Mouse (Mus musculus) neutrophil, adult 5-6 weeks (primary cell): ENCODE data around the gene Mks1. TPM values are rescaled to one million over a fixed set of nuclear protein-coding genes. Genes with fewer than 3 reads are reported as not detected.

Experiments
- ATAC-seq: fragments of 151-379, 151-347 bp; 2 replicates; pipeline ENCODE4 v1.8.0; 2017; ENCODE audit warnings: mild to moderate bottlenecking, moderate TSS enrichment; ENCODE audit not compliant: insufficient number of reproducible peaks, poor library complexity, low FRiP score, severe bottlenecking; ENCODE audit errors: extremely low read depth
- total RNA-seq: library from RNA; stranded (forward); fragments of 200-1000 nt; gene quantifications from 2 replicates; pipeline ENCODE4 v1.2.3, GENCODE M21; 2017

The Mks1 gene
- 7.4 and 8.8 TPM in 2 replicates for total RNA-seq

- peak; percentile 84 for ATAC-seq
Observed at GRCm38 (mm10) chr11:87852690-87853596, at the start of gene Mks1. Mks1 (plus strand) TSS chr11:87853215.

- no peak for ATAC-seq
Observed at GRCm38 (mm10) chr11:87805448-87805847, 47.6 kb upstream of the Mks1 start.

GRCm38 (mm10) chr11:87807433-87807832, 45.6 kb upstream of the Mks1 start:
- no peak for ATAC-seq

DNA sequence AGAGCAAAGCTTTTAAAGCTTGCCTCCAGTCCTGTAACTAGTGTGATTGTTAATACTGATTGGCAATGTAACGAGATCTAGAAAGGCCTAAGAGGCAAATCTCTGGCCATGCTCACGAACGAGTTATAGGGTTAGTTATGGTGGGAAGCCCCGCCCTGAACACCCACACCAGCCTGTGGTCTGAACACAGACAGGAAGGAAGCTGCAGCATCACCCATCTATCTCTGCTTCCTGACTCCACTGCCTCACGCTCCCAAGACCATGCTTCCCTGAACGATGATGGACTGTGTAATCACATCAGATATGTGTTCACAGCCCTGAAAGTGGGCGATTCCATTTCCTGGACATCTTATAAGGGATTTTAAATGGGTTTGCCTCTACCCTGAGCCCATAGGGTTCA, 44.8 kb upstream of the Mks1 start:
- 0 out of 2 replicates have a peak, but pooled peaks have one; percentile 23 for ATAC-seq

- ATAC-seq: no peak
Observed at GRCm38 (mm10) chr11:87811396-87811795, 41.6 kb upstream of the Mks1 start.

DNA sequence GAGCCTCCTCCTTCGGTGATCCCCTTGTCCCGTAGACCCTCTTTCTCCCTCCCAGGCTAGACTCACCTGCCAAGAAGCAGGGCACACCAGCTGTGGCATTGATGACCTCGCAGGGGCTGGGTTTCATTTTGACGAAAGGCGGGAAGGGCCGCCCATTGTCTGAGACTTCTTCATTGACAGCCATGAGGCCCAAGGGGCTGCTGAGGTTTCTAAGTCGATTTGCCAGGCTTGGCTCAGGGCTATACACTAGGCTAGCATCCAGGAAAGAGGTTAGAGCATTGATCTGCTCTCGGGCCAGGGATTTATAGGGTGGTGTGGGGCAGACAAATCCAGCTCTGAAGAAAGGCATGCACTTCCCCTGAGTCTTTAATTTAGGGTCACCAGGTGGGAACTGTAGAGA, 38.2 kb upstream of the Mks1 start:
- ATAC-seq: no peak

GRCm38 (mm10) chr11:87816707-87817442, 36.1 kb upstream of the Mks1 start:
- ATAC-seq: peak; percentile 35; the same call in 1 of the 2 replicates

- no peak for ATAC-seq
Observed at GRCm38 (mm10) chr11:87817443-87817773, 35.6 kb upstream of the Mks1 start.

GRCm38 (mm10) chr11:87821502-87821901, 31.5 kb upstream of the Mks1 start:
- no peak for ATAC-seq

DNA sequence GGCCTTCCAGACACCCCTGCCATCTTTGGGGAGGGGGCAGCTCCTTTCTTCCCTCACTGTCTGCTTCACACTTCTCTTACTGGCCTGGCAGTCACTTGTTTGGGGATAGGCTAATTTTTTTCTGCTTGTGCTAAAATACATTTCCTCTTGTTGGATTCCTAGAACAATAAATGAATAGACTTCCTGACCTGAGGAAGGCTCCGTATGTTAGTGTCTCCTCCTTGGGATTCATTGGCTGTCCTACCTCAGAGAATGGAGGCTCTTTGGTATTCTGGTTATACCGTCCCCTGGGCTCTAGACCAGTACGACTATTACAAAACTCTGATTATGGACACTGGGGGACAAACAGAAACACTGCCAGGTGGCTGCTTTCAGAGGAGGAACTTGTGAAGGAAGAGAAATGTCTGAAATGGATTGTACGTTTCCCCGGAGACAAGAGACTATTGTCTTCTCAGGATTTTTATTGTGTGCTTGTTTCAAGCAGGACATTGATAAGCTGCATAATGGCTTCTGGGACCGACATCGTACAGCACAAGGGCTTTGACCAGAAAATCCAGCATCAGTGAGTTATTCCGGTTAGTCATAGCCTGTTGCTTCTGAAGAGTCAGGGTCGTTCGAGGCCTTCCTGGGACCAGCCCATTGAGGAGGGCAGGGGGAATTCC, 24.6 kb upstream of the Mks1 start, which contains the start of gene Lpo:
Lpo (minus strand) TSS at position 51 of the 662 bp plus-strand sequence.
- ATAC-seq: no peak

- no peak for ATAC-seq
Observed at GRCm38 (mm10) chr11:87840676-87841075, 12.3 kb upstream of the Mks1 start.

- ATAC-seq: no peak
Observed at GRCm38 (mm10) chr11:87841436-87841835, 11.6 kb upstream of the Mks1 start.

DNA sequence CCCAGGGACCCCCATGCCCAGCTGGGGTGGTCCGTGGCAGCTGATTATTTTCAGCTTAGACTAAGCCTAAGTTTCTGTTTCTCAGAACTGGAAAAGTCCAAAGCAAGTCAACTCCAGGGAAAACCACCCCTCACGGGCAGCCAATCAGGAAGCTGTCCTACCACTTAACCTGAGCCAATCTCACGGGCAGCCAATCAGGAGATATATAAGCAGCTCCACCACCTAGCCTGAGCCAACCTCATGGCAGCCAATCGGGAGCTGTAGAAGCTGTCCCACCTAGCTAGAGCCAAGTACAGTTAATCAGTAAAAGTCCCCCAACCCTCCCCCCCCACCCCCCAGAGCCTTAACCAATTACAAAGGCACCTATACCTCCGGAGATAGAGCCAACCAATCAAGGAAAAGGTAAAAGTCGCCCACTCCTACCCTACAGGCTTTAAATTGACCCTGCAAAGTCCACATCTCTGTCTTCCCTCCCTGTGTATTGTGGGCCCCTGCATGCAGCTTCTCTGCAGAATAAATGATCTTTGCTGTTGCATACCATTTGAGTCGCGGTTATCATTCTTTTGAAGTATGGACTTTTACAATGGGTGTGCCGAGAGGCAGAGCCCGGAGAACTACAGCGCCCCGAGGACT, 5.9 kb upstream of the Mks1 start:
- ATAC-seq: no peak

- ATAC-seq: no peak
Observed at GRCm38 (mm10) chr11:87847884-87848283, 5.1 kb upstream of the Mks1 start.

DNA sequence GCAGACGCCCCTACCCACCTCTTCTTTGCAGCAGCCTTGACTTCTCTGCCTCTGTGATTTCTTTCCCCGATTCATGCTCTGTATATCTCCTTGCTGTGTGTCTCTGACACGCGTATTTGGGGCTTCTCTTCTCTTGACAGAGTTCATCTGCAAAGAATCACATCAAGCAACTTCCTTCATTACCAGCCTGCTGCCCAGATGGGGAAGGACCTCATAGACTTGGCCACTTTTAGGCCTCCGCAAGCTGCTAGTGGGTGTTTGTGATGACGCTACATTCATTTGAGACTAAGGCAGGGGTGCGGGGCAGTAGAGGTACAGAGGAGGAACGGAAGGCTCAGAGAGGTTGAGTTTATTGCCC, 561 bp downstream of the Mks1 start:
- no peak for ATAC-seq

DNA sequence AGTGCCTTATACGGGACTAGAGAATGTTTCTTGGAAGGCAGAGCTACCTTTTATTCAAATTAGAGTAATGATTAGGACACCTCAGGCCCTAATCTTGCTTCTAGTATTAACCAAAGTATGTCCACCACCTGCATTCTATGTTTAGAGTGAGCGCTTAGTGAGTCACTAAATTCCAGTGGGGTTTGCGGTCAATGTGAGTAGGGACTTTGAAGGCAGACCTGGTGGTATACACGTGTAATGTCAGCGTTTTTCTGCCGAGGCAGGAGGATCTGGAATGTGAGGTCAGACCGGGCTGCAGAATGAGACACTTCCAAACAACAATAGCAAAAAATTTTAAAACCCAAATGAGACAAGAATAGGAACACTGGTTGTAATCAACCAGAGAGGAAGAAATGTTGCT, 1.5 kb downstream of the Mks1 start:
- ATAC-seq: no peak

- ATAC-seq: no peak
Observed at GRCm38 (mm10) chr11:87859273-87859672, 6.3 kb downstream of the Mks1 start.

DNA sequence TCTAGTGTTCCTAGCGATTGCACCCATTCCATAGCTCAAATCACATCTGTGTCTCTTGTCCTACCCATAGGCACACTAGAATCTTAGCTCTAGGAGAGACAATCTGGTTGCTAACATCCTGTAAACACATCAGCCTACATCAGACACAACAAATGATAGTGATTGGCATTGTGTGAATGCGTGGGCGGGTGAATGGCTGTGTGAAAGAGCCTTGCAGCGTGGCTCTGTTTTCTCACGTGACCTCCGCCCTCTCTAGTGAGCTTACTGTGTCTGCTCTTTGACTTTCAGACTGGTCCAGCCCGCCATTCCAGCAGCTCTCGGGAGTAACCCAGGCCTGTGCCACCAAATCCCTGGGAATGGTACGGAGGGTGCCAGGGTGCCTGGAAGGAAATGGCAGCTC, 7.4 kb downstream of the Mks1 start:
- ATAC-seq: no peak

- ATAC-seq: no peak
Observed at GRCm38 (mm10) chr11:87862805-87863204, 9.8 kb downstream of the Mks1 start.
